Mouse (Mus musculus) forebrain, embryonic 16.5 days (tissue): Measurements from ENCODE around the gene Arid1b. TPM values are rescaled to one million over a fixed set of nuclear protein-coding genes. Genes with fewer than 3 reads are reported as not detected.

Experiments
- ATAC-seq: fragments of 200-750 bp; cut with Nextera tagmentation; 2 replicates; pipeline ENCODE4 v1.8.0; 2017; ENCODE audit warnings: mild to moderate bottlenecking, moderate library complexity
- H3K27ac ChIP-seq: fragments of 300-500 bp; sonication (generic); 2 replicates; pipeline ENCODE4 v1.5.1; 2014; ENCODE audit warnings: low read length, control low read depth
- H3K27me3 ChIP-seq: fragments of 300-500 bp; sonication (generic); replicated peaks from 2 replicates; pipeline ENCODE4 v1.6.1; 2014; ENCODE audit warnings: low read length; ENCODE audit not compliant: control insufficient read depth, insufficient read depth
- H3K36me3 ChIP-seq: fragments of 300-500 bp; sonication (generic); 2 replicates; pipeline ENCODE4 v1.6.1; 2014; ENCODE audit not compliant: control insufficient read depth, insufficient read depth
- H3K4me1 ChIP-seq: fragments of 300-500 bp; sonication (generic); replicated peaks from 2 replicates; pipeline ENCODE4 v1.6.1; 2014; ENCODE audit warnings: low read length; ENCODE audit not compliant: control insufficient read depth, insufficient read depth
- H3K4me2 ChIP-seq: fragments of 300-500 bp; sonication (generic); 2 replicates; pipeline ENCODE4 v1.6.1; 2014; ENCODE audit warnings: mild to moderate bottlenecking, low read length, control low read depth
- H3K4me3 ChIP-seq: fragments of 300-500 bp; sonication (generic); replicated peaks from 2 replicates; pipeline ENCODE4 v1.5.1; 2014; ENCODE audit warnings: mild to moderate bottlenecking, low read length, control low read depth
- H3K9ac ChIP-seq: fragments of 300-500 bp; sonication (generic); replicated peaks from 2 replicates; pipeline ENCODE4 v1.6.1; 2014; ENCODE audit warnings: low read depth, low read length, control low read depth
- H3K9me3 ChIP-seq: fragments of 300-500 bp; sonication (generic); 2 replicates; pipeline ENCODE4 v1.6.1; 2016; ENCODE audit warnings: low read length; ENCODE audit not compliant: control insufficient read depth
- WGBS: fragments of 180-500 bp; shearing (Covaris S2); extraction: QIAGEN DNeasy Blood & Tissue Kit; methylation state at CpG from one replicate; pipeline ENCODE4 v1.1.7; 2014; 5-methylcytosine and 5-hydroxymethylcytosine counted together
- polyA plus RNA-seq: library from polyadenylated mRNA; unstranded; fragments of >200 nt; fragmentation: Nextera tagmentation; extraction: Ambion mirVana; gene quantifications from 2 replicates; pipeline ENCODE4 v1.2.1, GENCODE M21; 2015

The Arid1b gene
- polyA plus RNA-seq, 1 experiment from 2014 or later: 15.1 TPM

GRCm38 (mm10) chr17:5165201-5165825, 171.2 kb downstream of the Arid1b start:
- Histone ChIP-seq H3K9ac (no peak overlapping the region), H3K27ac (no peak overlapping the region), H3K4me1 (peaks cover 19% of the 10 kb centered on the region), H3K27me3 (no peaks in the 10 kb centered on the region), H3K4me3 (no peak overlapping the region), H3K9me3 (no peaks in the 10 kb centered on the region), H3K36me3 (no peaks in the 10 kb centered on the region), H3K4me2 (no peak overlapping the region)
- 57% methylated on average over 15 of the region's 15 CpGs for WGBS
- ATAC-seq: no peak

GRCm38 (mm10) chr17:5166175-5166574, 172.0 kb downstream of the Arid1b start:
- Histone ChIP-seq H3K9me3 (no peaks in the 10 kb centered on the region), H3K4me1 (peaks cover 19% of the 10 kb centered on the region), H3K4me2 (no peak overlapping the region), H3K4me3 (no peak overlapping the region), H3K9ac (no peak overlapping the region), H3K36me3 (no peaks in the 10 kb centered on the region), H3K27me3 (no peaks in the 10 kb centered on the region), H3K27ac (no peak overlapping the region)
- ATAC-seq: no peak
- 76% methylated on average over 4 of the region's 4 CpGs for WGBS

GRCm38 (mm10) chr17:5168046-5168445, 173.9 kb downstream of the Arid1b start:
- Histone ChIP-seq H3K4me2 (no peak overlapping the region), H3K4me3 (no peak overlapping the region), H3K9me3 (no peaks in the 10 kb centered on the region), H3K9ac (no peak overlapping the region), H3K27me3 (no peaks in the 10 kb centered on the region), H3K4me1 (peaks cover 24% of the 10 kb centered on the region), H3K27ac (no peak overlapping the region), H3K36me3 (no peaks in the 10 kb centered on the region)
- no peak for ATAC-seq
- WGBS: 82% methylated on average over 7 of the region's 7 CpGs

DNA sequence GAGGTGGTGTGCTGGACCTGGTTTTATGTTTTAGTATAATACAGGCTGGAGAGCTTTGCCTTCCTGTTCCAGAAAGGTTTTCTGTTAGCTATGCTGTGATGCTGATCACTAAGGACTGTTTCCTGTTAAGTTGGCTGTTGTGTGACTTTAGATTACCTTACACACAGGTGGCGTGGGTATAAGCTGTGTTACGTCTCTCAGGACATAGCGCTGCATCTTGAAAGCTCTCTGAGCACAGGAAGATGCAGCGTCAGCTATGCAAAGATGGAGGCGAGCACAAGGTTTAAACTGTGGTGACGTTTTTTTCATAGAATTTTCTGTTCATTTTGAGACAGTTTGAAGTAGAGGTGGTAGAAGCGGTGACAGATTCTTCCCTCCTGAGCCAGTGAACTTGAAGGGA, 174.5 kb downstream of the Arid1b start:
- Histone ChIP-seq H3K4me2 (no peak overlapping the region), H3K4me3 (no peak overlapping the region), H3K4me1 (peaks cover 21% of the 10 kb centered on the region; the same call in 1 of the 2 replicates), H3K27ac (no peak overlapping the region), H3K9ac (no peak overlapping the region), H3K27me3 (no peaks in the 10 kb centered on the region), H3K36me3 (no peaks in the 10 kb centered on the region), H3K9me3 (no peaks in the 10 kb centered on the region)
- 87% methylated on average over 7 of the region's 7 CpGs for WGBS
- ATAC-seq: no peak

DNA sequence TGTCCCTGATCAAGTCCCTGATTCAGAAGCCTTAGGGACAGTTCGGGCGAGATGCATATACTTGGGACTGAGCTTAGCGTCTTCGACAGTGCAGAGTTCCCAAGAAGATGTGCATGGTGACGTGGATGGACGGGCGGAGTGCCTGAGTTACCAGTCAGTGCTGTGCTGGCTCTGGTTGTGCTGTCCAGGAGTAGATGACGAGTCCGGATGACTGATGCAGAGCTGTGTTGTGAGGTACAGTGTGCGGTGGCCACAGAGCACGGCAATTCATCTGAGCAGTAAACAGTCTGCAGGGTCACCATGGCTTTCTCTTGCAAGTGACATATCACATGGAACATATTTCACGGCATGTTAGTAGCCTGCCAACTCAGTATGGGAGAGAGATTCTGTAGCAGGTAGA, 176.2 kb downstream of the Arid1b start:
- no peaks in the 10 kb centered on the region for H3K27me3 ChIP-seq
- no peak overlapping the region for H3K4me2 ChIP-seq
- H3K4me1 ChIP-seq: peaks cover 21% of the 10 kb centered on the region; the same call in 1 of the 2 replicates
- H3K27ac ChIP-seq: no peak overlapping the region
- 89% methylated on average over 12 of the region's 12 CpGs for WGBS
- H3K36me3 ChIP-seq: no peaks in the 10 kb centered on the region
- H3K9ac ChIP-seq: no peak overlapping the region
- H3K4me3 ChIP-seq: no peak overlapping the region
- H3K9me3 ChIP-seq: no peaks in the 10 kb centered on the region
- no peak for ATAC-seq

GRCm38 (mm10) chr17:5171467-5171866, 177.3 kb downstream of the Arid1b start:
- H3K4me1 ChIP-seq: peaks cover 19% of the 10 kb centered on the region; the same call in 1 of the 2 replicates
- 63% methylated on average over 5 of the region's 5 CpGs for WGBS
- no peak overlapping the region for H3K4me2 ChIP-seq
- ATAC-seq: no peak
- no peaks in the 10 kb centered on the region for H3K27me3 ChIP-seq
- no peaks in the 10 kb centered on the region for H3K9me3 ChIP-seq
- H3K4me3 ChIP-seq: no peak overlapping the region
- no peak overlapping the region for H3K9ac ChIP-seq
- no peak overlapping the region for H3K27ac ChIP-seq
- H3K36me3 ChIP-seq: no peaks in the 10 kb centered on the region

DNA sequence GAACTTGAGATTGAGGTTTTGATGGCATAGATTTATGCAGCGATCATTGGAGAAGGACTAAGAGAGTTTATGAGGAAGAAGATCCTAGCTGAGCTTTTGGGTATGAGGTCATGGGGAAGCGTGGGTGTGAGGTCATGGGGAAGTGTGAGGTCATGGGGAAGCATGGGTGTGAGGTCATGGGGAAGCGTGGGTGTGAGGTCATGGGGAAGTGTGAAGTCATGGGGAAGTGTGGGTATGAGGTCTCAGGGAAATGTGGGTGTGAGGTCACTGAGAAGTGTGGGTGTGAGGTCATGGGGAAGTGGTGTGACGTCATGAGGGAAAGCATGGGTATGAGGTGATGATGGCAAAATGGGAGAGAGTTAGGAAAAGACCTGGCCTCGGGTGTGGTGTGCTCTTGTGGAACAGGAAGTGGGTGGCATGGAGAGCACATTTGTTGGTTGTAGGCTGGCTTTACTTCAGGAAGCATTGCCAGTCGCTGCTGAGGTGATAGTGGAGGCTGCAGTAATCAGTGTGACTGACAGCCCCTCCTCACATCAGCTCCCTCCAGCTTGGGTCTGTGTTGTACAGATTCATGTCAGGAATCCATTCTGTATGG, 180.4 kb downstream of the Arid1b start:
- Histone ChIP-seq H3K4me3 (no peak overlapping the region), H3K9ac (no peak overlapping the region), H3K36me3 (no peaks in the 10 kb centered on the region), H3K4me2 (no peak overlapping the region), H3K27me3 (no peaks in the 10 kb centered on the region), H3K27ac (no peak overlapping the region), H3K4me1 (peaks cover 16% of the 10 kb centered on the region; the same call in 1 of the 2 replicates), H3K9me3 (no peaks in the 10 kb centered on the region)
- WGBS: 90% methylated on average over 6 of the region's 6 CpGs
- ATAC-seq: no peak

DNA sequence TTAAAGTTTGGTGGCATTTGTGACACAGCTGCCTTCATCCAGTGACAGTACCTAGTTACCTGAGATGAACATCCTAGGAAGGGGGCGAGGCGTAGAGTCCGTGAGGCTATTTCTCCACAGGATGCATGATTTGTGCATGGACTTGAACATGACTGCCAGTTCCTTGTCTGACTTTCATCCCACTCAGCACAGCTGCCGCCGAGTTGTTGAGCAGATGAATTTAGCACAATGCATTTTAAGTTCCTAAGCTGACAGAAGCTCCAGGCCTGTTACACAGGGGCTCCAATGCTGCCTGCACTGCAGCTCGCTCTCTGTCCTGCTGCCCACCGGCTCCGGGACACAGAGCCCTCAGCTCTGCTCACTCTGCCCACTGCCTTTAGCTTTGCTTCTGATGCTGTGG, 181.4 kb downstream of the Arid1b start:
- no peak for ATAC-seq
- no peaks in the 10 kb centered on the region for H3K27me3 ChIP-seq
- H3K4me3 ChIP-seq: no peak overlapping the region
- peaks cover 11% of the 10 kb centered on the region; the same call in 1 of the 2 replicates for H3K4me1 ChIP-seq
- H3K36me3 ChIP-seq: no peaks in the 10 kb centered on the region
- no peak overlapping the region for H3K4me2 ChIP-seq
- no peak overlapping the region for H3K9ac ChIP-seq
- 71% methylated on average over 8 of the region's 8 CpGs for WGBS
- H3K27ac ChIP-seq: no peak overlapping the region
- no peaks in the 10 kb centered on the region for H3K9me3 ChIP-seq

- Histone ChIP-seq H3K4me1 (peaks cover 15% of the 10 kb centered on the region), H3K9ac (no peak overlapping the region), H3K4me2 (no peak overlapping the region), H3K27ac (no peak overlapping the region), H3K9me3 (no peaks in the 10 kb centered on the region), H3K27me3 (no peaks in the 10 kb centered on the region), H3K4me3 (no peak overlapping the region), H3K36me3 (no peaks in the 10 kb centered on the region)
- 66% methylated on average over 2 of the region's 2 CpGs for WGBS
- no peak for ATAC-seq
Measured at GRCm38 (mm10) chr17:5176315-5176714, 182.2 kb downstream of the Arid1b start.
